ENCODE assay signal across 8 mouse cellular contexts in the genomic region with DNA sequence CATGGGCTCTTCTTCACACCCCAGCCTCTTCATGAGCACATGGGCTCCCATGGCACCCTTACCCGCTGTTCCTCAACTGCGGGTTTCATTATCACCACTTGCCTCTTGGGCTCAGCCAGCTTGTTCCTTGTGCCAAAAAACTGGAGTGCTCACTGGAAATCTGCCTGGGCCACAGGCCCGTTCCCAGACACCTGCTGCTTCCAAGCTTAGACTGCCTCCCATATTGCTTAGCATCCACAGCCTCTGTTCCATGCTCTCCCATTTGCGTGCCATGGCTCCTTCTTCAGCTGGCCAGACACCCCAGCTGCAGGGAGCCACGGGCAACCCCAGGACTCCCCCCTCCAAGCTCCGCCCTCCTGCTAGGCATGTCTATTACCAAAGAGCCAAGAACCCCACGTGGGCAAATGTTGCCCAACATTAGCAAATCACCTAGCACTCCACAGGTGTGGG.
DNase-seq lines count a peak whose midpoint lies in the region; ATAC-seq and TF ChIP-seq lines count a peak whose summit lies in the region.

No protein-coding gene starts in this region.

- H3K9me3 ChIP-seq in lung, postnatal 0 days (ENCODE audit: low read length), result no peaks in the 10 kb centered on the region
- H3K9me3 ChIP-seq in kidney, embryonic 16.5 days (ENCODE audit: low read length), result no peaks in the 10 kb centered on the region

- no peaks in the 10 kb centered on the region for H3K4me1 ChIP-seq in lung, postnatal 0 days (ENCODE audit: insufficient read depth, low read depth, low read length)
- H3K4me1 ChIP-seq in kidney, embryonic 16.5 days (ENCODE audit: insufficient read depth, low read length), result peaks cover 8% of the 10 kb centered on the region; the same call in 1 of the 2 replicates

- no peak overlapping the region for H3K4me2 ChIP-seq in lung, postnatal 0 days (replicated peaks; ENCODE audit: low read depth, low read length)
- H3K4me2 ChIP-seq in kidney, embryonic 16.5 days (replicated peaks; ENCODE audit: low read depth, low read length), result no peak overlapping the region

- no peak for TF ChIP-seq EP300 in lung, postnatal 0 days (IDR thresholded peaks at IDR 0.05)

- intact Hi-C loops in left cerebral cortex, postnatal 4 days (cut with DNase I), result no loop called here
- intact Hi-C loops in heart, postnatal 10 days (cut with DNase I), result no loop called here

- DNase-seq in left cerebral cortex, postnatal 4 days, result peak; percentile 70
- DNase-seq in left cerebral cortex, adult 18-20 months (ENCODE audit: low spot score in 2 of 2), result no peak
- DNase-seq in cerebellum, postnatal 14 days, result peak; percentile 63 to 80
- DNase-seq in heart, postnatal 10 days, result peak; percentile 76 to 86
- DNase-seq in lung, postnatal 0 days (ENCODE audit: low spot score), result peak; percentile 72
- DNase-seq in kidney, adult 8-10 months, result no peak
- no peak for DNase-seq in ovary, postnatal 36 days (ENCODE audit: low spot score)

- no peak overlapping the region for H3K27ac ChIP-seq in lung, postnatal 0 days (ENCODE audit: low read length)
- H3K27ac ChIP-seq in kidney, embryonic 16.5 days (ENCODE audit: low read length), result no peak overlapping the region

- peak; percentile 69 for ATAC-seq in lung, postnatal 0 days
- no peak for ATAC-seq in kidney, embryonic 16.5 days (ENCODE audit: low FRiP score, low TSS enrichment)

- no peaks in the 10 kb centered on the region for H3K36me3 ChIP-seq in lung, postnatal 0 days (ENCODE audit: insufficient read depth, low read length)
- no peaks in the 10 kb centered on the region for H3K36me3 ChIP-seq in kidney, embryonic 16.5 days (ENCODE audit: insufficient read depth, low read length)

- no peaks in the 10 kb centered on the region for H3K27me3 ChIP-seq in lung, postnatal 0 days (replicated peaks; ENCODE audit: insufficient read depth, low read length)
- H3K27me3 ChIP-seq in kidney, embryonic 16.5 days (ENCODE audit: insufficient read depth, low read length), result no peaks in the 10 kb centered on the region; the same call in 1 of the 2 replicates

- H3K4me3 ChIP-seq in lung, postnatal 0 days (ENCODE audit: low read depth, low read length), result no peak overlapping the region
- H3K4me3 ChIP-seq in kidney, embryonic 16.5 days (ENCODE audit: low read length), result no peak overlapping the region

- TF ChIP-seq CTCF in lung, postnatal 0 days (IDR thresholded peaks at IDR 0.05), result no peak

- H3K9ac ChIP-seq in lung, postnatal 0 days (replicated peaks; ENCODE audit: low read depth), result no peak overlapping the region
- H3K9ac ChIP-seq in kidney, embryonic 16.5 days (replicated peaks; ENCODE audit: low read length), result no peak overlapping the region

- WGBS in lung, postnatal 0 days, result 47% methylated on average over 7 of the region's 7 CpGs
- WGBS in kidney, embryonic 16.5 days, result 74% methylated on average over 7 of the region's 7 CpGs

Comparison
In these comparisons a context has a peak if more than half of its experiments do, and no peak if none do; other contexts are left out.
1. DNase-seq: peak in left cerebral cortex, postnatal 4 days (single experiment), cerebellum, postnatal 14 days (2 of 2), heart, postnatal 10 days (2 of 2) and lung, postnatal 0 days (single experiment); none in left cerebral cortex, adult 18-20 months (0 of 2), kidney, adult 8-10 months (0 of 2) and ovary, postnatal 36 days (single experiment).